Mouse (Mus musculus) forebrain, postnatal 0 days (tissue): ENCODE results near the gene Aldob. TPM values are rescaled to one million over a fixed set of nuclear protein-coding genes. Genes with fewer than 3 reads are reported as not detected.
"Not testable (repeated sequence)": the region's sequence is repeated elsewhere in the genome, so short reads cannot be mapped to it uniquely, and the experiment has no call there.

Experiments used
- ATAC-seq: fragments of 200-750 bp; cut with Nextera tagmentation; 2 replicates; pipeline ENCODE4 v1.8.0; 2017; ENCODE audit warnings: mild to moderate bottlenecking, moderate library complexity
- DNase-seq: peaks from one replicate; pipeline ENCODE4 v3.0.0-alpha.2; 2015
- H3K27ac ChIP-seq: fragments of 300-500 bp; sonication (generic); 2 replicates; pipeline ENCODE4 v1.5.1; 2014; ENCODE audit warnings: low read depth, mild to moderate bottlenecking, antibody characterized with exemption, low read length, moderate library complexity, mixed read lengths
- H3K27me3 ChIP-seq: fragments of 300-500 bp; sonication (generic); 2 replicates; pipeline ENCODE4 v1.6.1; 2014; ENCODE audit warnings: mild to moderate bottlenecking, low read length, mixed read lengths; ENCODE audit not compliant: insufficient read depth
- H3K36me3 ChIP-seq: fragments of 300-500 bp; sonication (generic); 2 replicates; pipeline ENCODE4 v1.6.1; 2014; ENCODE audit warnings: mild to moderate bottlenecking, moderate library complexity; ENCODE audit not compliant: insufficient read depth
- H3K4me1 ChIP-seq: fragments of 300-500 bp; sonication (generic); 2 replicates; pipeline ENCODE4 v1.6.1; 2014; ENCODE audit warnings: antibody characterized with exemption; ENCODE audit not compliant: insufficient read depth
- H3K4me2 ChIP-seq: fragments of 300-500 bp; sonication (generic); 2 replicates; pipeline ENCODE4 v1.6.1; 2014; ENCODE audit warnings: low read depth, mild to moderate bottlenecking, moderate library complexity
- H3K4me3 ChIP-seq: fragments of 300-500 bp; sonication (generic); 2 replicates; pipeline ENCODE4 v1.5.1; 2014; ENCODE audit warnings: low read depth, low read length, mixed read lengths
- H3K9ac ChIP-seq: fragments of 300-500 bp; sonication (generic); 2 replicates; pipeline ENCODE4 v1.6.1; 2014; ENCODE audit warnings: mild to moderate bottlenecking
- H3K9me3 ChIP-seq: fragments of 300-500 bp; sonication (generic); 2 replicates; pipeline ENCODE4 v1.6.1; 2016; ENCODE audit warnings: low read length
- CTCF ChIP-seq: sonication (generic); IDR thresholded peaks from 2 replicates; pipeline ENCODE4 v1.5.1; 2016; ENCODE audit warnings: antibody characterized with exemption, control low read depth, low read depth
- WGBS: fragments of 180-500 bp; shearing (Covaris S2); extraction: QIAGEN DNeasy Blood & Tissue Kit; methylation state at CpG from one replicate; pipeline ENCODE4 v1.1.7; 2014; 5-methylcytosine and 5-hydroxymethylcytosine counted together
- polyA plus RNA-seq: library from polyadenylated mRNA; unstranded; fragments of >200 nt; fragmentation: Nextera tagmentation; extraction: Ambion mirVana; gene quantifications from 2 replicates; pipeline ENCODE4 v1.2.1, GENCODE M21; 2015
- total RNA-seq: library from RNA; depleted of rRNA; stranded (reverse); fragments of >200 nt; gene quantifications from 2 replicates; pipeline ENCODE4 v1.2.3, GENCODE M21; 2014; rRNA removed

Gene Aldob
- total and polyA plus RNA-seq, 2 experiments from 2014 or later: 0.27 to 0.57 TPM

GRCm38 (mm10) chr4:49514441-49514840, 34.9 kb downstream of the Aldob start:
- no peaks in the 10 kb centered on the region for H3K9me3 ChIP-seq
- 98% methylated on average over 6 of the region's 6 CpGs for WGBS
- no peak overlapping the region for H3K4me3 ChIP-seq

GRCm38 (mm10) chr4:49512636-49513035, 36.7 kb downstream of the Aldob start:
- peaks cover 14% of the 10 kb centered on the region for H3K36me3 ChIP-seq
- no peaks in the 10 kb centered on the region for H3K4me1 ChIP-seq
- no peak overlapping the region for H3K27ac ChIP-seq
- no peak overlapping the region for H3K9ac ChIP-seq
- no peak for ATAC-seq
- no peak for DNase-seq
- H3K27me3 ChIP-seq: no peaks in the 10 kb centered on the region
- WGBS: 93% methylated on average over 4 of the region's 4 CpGs
- H3K9me3 ChIP-seq: no peaks in the 10 kb centered on the region
- H3K4me3 ChIP-seq: no peak overlapping the region
- no peak overlapping the region for H3K4me2 ChIP-seq
- TF ChIP-seq CTCF: no peak

More at GRCm38 (mm10) chr4:49514441-49514840, 34.9 kb downstream of the Aldob start:
- peaks cover 17% of the 10 kb centered on the region for H3K36me3 ChIP-seq
- ATAC-seq: no peak
- H3K4me1 ChIP-seq: no peaks in the 10 kb centered on the region
- H3K27ac ChIP-seq: no peak overlapping the region
- H3K9ac ChIP-seq: no peak overlapping the region
- H3K27me3 ChIP-seq: no peaks in the 10 kb centered on the region
- H3K4me2 ChIP-seq: no peak overlapping the region
- DNase-seq: no peak
- no peak for TF ChIP-seq CTCF

- ATAC-seq, DNase-seq, H3K9ac ChIP-seq, H3K9me3 ChIP-seq, H3K4me1 ChIP-seq, H3K27ac ChIP-seq, H3K4me3 ChIP-seq, H3K27me3 ChIP-seq, H3K4me2 ChIP-seq: not testable (repeated sequence)
- WGBS: 96% methylated on average over 1 of the region's 1 CpGs
- H3K36me3 ChIP-seq: peaks cover 14% of the 10 kb centered on the region
Measured at GRCm38 (mm10) chr4:49510236-49510835, 39.0 kb downstream of the Aldob start.

GRCm38 (mm10) chr4:49509183-49509582, 40.2 kb downstream of the Aldob start:
- ATAC-seq (no peak), DNase-seq (no peak)
- Histone ChIP-seq H3K9ac (no peak overlapping the region), H3K4me2 (no peak overlapping the region), H3K36me3 (peaks cover 14% of the 10 kb centered on the region), H3K27me3 (no peaks in the 10 kb centered on the region), H3K4me3 (no peak overlapping the region), H3K27ac (no peak overlapping the region), H3K9me3 (no peaks in the 10 kb centered on the region), H3K4me1 (no peaks in the 10 kb centered on the region)
- no peak for TF ChIP-seq CTCF
- 90% methylated on average over 2 of the region's 2 CpGs for WGBS

- no peaks in the 10 kb centered on the region for H3K27me3 ChIP-seq
- H3K9me3 ChIP-seq: no peaks in the 10 kb centered on the region
- no peak within 1 kb of the TSS for H3K9ac ChIP-seq
- H3K36me3 ChIP-seq: no peaks in the 10 kb centered on the region
- no peak within 1 kb of the TSS for H3K27ac ChIP-seq
- WGBS: 83% methylated on average over 3 of the region's 3 CpGs
- no peak within 1 kb of the TSS for H3K4me3 ChIP-seq
- no peak for DNase-seq
- ATAC-seq: no peak
- no peaks in the 10 kb centered on the region for H3K4me1 ChIP-seq
- no peak for TF ChIP-seq CTCF
- H3K4me2 ChIP-seq: no peak within 1 kb of the TSS
Measured at GRCm38 (mm10) chr4:49506386-49506785, 43.0 kb downstream of the Aldob start, which contains the start of gene Baat. Gene Baat, minus strand, starts transcription at chr4:49506557.

GRCm38 (mm10) chr4:49503563-49503962, 45.8 kb downstream of the Aldob start:
- H3K4me1 ChIP-seq: no peaks in the 10 kb centered on the region
- H3K4me3 ChIP-seq: no peak overlapping the region
- no peaks in the 10 kb centered on the region for H3K36me3 ChIP-seq
- 92% methylated on average over 1 of the region's 1 CpGs for WGBS
- TF ChIP-seq CTCF: no peak
- ATAC-seq: no peak
- DNase-seq: no peak
- no peaks in the 10 kb centered on the region for H3K27me3 ChIP-seq
- no peaks in the 10 kb centered on the region for H3K9me3 ChIP-seq
- no peak overlapping the region for H3K9ac ChIP-seq
- no peak overlapping the region for H3K4me2 ChIP-seq
- no peak overlapping the region for H3K27ac ChIP-seq

Other genes with a start within 250 kb of the Aldob start
- not detected in 2 replicates for gene Acnat2, start 141.4 kb downstream of the Aldob start, total RNA-seq
- not detected in 2 replicates for gene Acnat2, start 141.4 kb downstream of the Aldob start, polyA plus RNA-seq
- gene Acnat1, start 75.6 kb downstream of the Aldob start, total RNA-seq: 0.43 TPM in 1 of 2 replicates, not detected in the other
- not detected in 2 replicates for gene Acnat1, start 75.6 kb downstream of the Aldob start, polyA plus RNA-seq
- gene Baat, start 43.0 kb downstream of the Aldob start, total RNA-seq: not detected in 2 replicates
- 0.10 TPM in 1 of 2 replicates, not detected in the other for gene Baat, start 43.0 kb downstream of the Aldob start, polyA plus RNA-seq
- 49.3 and 55.2 TPM in 2 replicates for gene Mrpl50, start 28.5 kb downstream of the Aldob start, total RNA-seq
- gene Mrpl50, start 28.5 kb downstream of the Aldob start, polyA plus RNA-seq: 74.1 and 74.6 TPM in 2 replicates
- gene Zfp189, start 28.4 kb downstream of the Aldob start, total RNA-seq: 9.2 and 11.3 TPM in 2 replicates
- gene Zfp189, start 28.4 kb downstream of the Aldob start, polyA plus RNA-seq: 3.7 and 4.1 TPM in 2 replicates
- gene Tmem246, start 48.3 kb upstream of the Aldob start, total RNA-seq: 93.2 and 98.3 TPM in 2 replicates
- gene Tmem246, start 48.3 kb upstream of the Aldob start, polyA plus RNA-seq: 101 and 119 TPM in 2 replicates
- 76.9 and 79.1 TPM in 2 replicates for gene Rnf20, start 82.5 kb upstream of the Aldob start, total RNA-seq
- gene Rnf20, start 82.5 kb upstream of the Aldob start, polyA plus RNA-seq: 35.6 and 44.1 TPM in 2 replicates
- gene Ppp3r2, start 132.5 kb upstream of the Aldob start, total RNA-seq: 0.46 and 0.90 TPM in 2 replicates
- gene Ppp3r2, start 132.5 kb upstream of the Aldob start, polyA plus RNA-seq: 0.18 and 0.19 TPM in 2 replicates